Mouse (Mus musculus) heart, postnatal 0 days (tissue): ENCODE results near the gene Cabp7. TPM values are rescaled to one million over a fixed set of nuclear protein-coding genes. Genes with fewer than 3 reads are reported as not detected.

Source experiments
- ATAC-seq: fragments of 200-750 bp; cut with Nextera tagmentation; 2 replicates; pipeline ENCODE4 v1.8.0; 2017; ENCODE audit warnings: low read depth, moderate number of reproducible peaks, moderate library complexity; ENCODE audit not compliant: insufficient read depth
- DNase-seq: peaks from one replicate; pipeline ENCODE4 v3.0.0-alpha.2; 2016; ENCODE audit warnings: low spot score
- H3K27ac ChIP-seq: fragments of 300-500 bp; sonication (generic); 2 replicates; pipeline ENCODE4 v1.5.1; 2014; ENCODE audit warnings: low read depth, mild to moderate bottlenecking
- H3K27me3 ChIP-seq: fragments of 300-500 bp; sonication (generic); 2 replicates; pipeline ENCODE4 v1.6.1; 2014; ENCODE audit warnings: low read length, mixed read lengths; ENCODE audit not compliant: control insufficient read depth, insufficient read depth
- H3K36me3 ChIP-seq: fragments of 300-500 bp; sonication (generic); replicated peaks from 2 replicates; pipeline ENCODE4 v1.6.1; 2014; ENCODE audit warnings: low read length, mixed read lengths; ENCODE audit not compliant: control insufficient read depth, insufficient read depth
- H3K4me1 ChIP-seq: fragments of 300-500 bp; sonication (generic); 2 replicates; pipeline ENCODE4 v1.6.1; 2014; ENCODE audit warnings: antibody characterized with exemption; ENCODE audit not compliant: control insufficient read depth, insufficient read depth
- H3K4me2 ChIP-seq: fragments of 300-500 bp; sonication (generic); 2 replicates; pipeline ENCODE4 v1.6.1; 2014; ENCODE audit warnings: low read depth, mild to moderate bottlenecking, low read length, moderate library complexity
- H3K4me3 ChIP-seq: fragments of 300-500 bp; sonication (generic); 2 replicates; pipeline ENCODE4 v1.5.1; 2014; ENCODE audit warnings: low read depth, low read length
- H3K9ac ChIP-seq: fragments of 300-500 bp; sonication (generic); replicated peaks from 2 replicates; pipeline ENCODE4 v1.6.1; 2014; ENCODE audit warnings: low read depth, low read length, mixed read lengths
- H3K9me3 ChIP-seq: fragments of 300-500 bp; sonication (generic); replicated peaks from 2 replicates; pipeline ENCODE4 v1.6.1; 2016; ENCODE audit warnings: low read length; ENCODE audit not compliant: control insufficient read depth
- CTCF ChIP-seq: IDR thresholded peaks from 2 replicates; pipeline ENCODE4 v1.5.1; 2016; ENCODE audit warnings: antibody characterized with exemption, control low read depth, low read depth
- EP300 ChIP-seq: IDR thresholded peaks from 2 replicates; pipeline ENCODE4 v1.6.1; 2016; ENCODE audit warnings: antibody characterized with exemption, low read depth
- WGBS: fragments of 180-500 bp; shearing (Covaris S2); extraction: QIAGEN DNeasy Blood & Tissue Kit; methylation state at CpG from one replicate; pipeline ENCODE4 v1.1.7; 2014; 5-methylcytosine and 5-hydroxymethylcytosine counted together
- polyA plus RNA-seq: library from polyadenylated mRNA; unstranded; fragments of >200 nt; fragmentation: Nextera tagmentation; extraction: Ambion mirVana; gene quantifications from 2 replicates; pipeline ENCODE4 v1.2.1, GENCODE M21; 2015
- total RNA-seq: library from RNA; depleted of rRNA; stranded (reverse); fragments of >200 nt; gene quantifications from 2 replicates; pipeline ENCODE4 v1.2.3, GENCODE M21; 2014; ENCODE audit warnings: low replicate concordance; rRNA removed

The Cabp7 gene
- total and polyA plus RNA-seq, 2 experiments from 2014 or later: 0.07 TPM; not detected in 1

- Histone ChIP-seq H3K27me3 (no peaks in the 10 kb centered on the region), H3K9ac (no peak overlapping the region), H3K27ac (no peak overlapping the region), H3K4me1 (no peaks in the 10 kb centered on the region), H3K9me3 (no peaks in the 10 kb centered on the region), H3K4me3 (no peak overlapping the region), H3K36me3 (no peaks in the 10 kb centered on the region), H3K4me2 (no peak overlapping the region)
- 39% methylated on average over 10 of the region's 10 CpGs for WGBS
- no peak for DNase-seq
- TF ChIP-seq EP300 (no peak), CTCF (no peak)
- ATAC-seq: no peak
Measured at GRCm38 (mm10) chr11:4691213-4691612, 55.4 kb downstream of the Cabp7 start.

GRCm38 (mm10) chr11:4690353-4690752 is 56.2 kb downstream of the Cabp7 start:
- H3K9ac ChIP-seq: no peak overlapping the region
- WGBS: 83% methylated on average over 7 of the region's 7 CpGs
- no peak overlapping the region for H3K4me2 ChIP-seq
- H3K4me3 ChIP-seq: no peak overlapping the region
- no peaks in the 10 kb centered on the region for H3K36me3 ChIP-seq
- no peak for DNase-seq
- TF ChIP-seq EP300 (no peak), CTCF (no peak)
- no peaks in the 10 kb centered on the region for H3K27me3 ChIP-seq
- H3K9me3 ChIP-seq: no peaks in the 10 kb centered on the region
- no peaks in the 10 kb centered on the region for H3K4me1 ChIP-seq
- no peak overlapping the region for H3K27ac ChIP-seq
- no peak for ATAC-seq

GRCm38 (mm10) chr11:4688632-4689380 is 57.8 kb downstream of the Cabp7 start:
- no peak for TF ChIP-seq EP300
- TF ChIP-seq CTCF: no peak
- WGBS: 55% methylated on average over 11 of the region's 11 CpGs
- H3K27me3 ChIP-seq: no peaks in the 10 kb centered on the region
- H3K9me3 ChIP-seq: no peaks in the 10 kb centered on the region
- H3K4me1 ChIP-seq: no peaks in the 10 kb centered on the region
- ATAC-seq: no peak
- no peak overlapping the region for H3K4me2 ChIP-seq
- no peak overlapping the region for H3K4me3 ChIP-seq
- H3K27ac ChIP-seq: no peak overlapping the region
- no peak overlapping the region for H3K9ac ChIP-seq
- no peak for DNase-seq
- no peaks in the 10 kb centered on the region for H3K36me3 ChIP-seq

GRCm38 (mm10) chr11:4687874-4688273 is 58.7 kb downstream of the Cabp7 start:
- no peak for TF ChIP-seq EP300
- TF ChIP-seq CTCF: no peak
- Histone ChIP-seq H3K9me3 (no peaks in the 10 kb centered on the region), H3K4me2 (no peak overlapping the region), H3K27ac (no peak overlapping the region), H3K36me3 (peaks cover 9% of the 10 kb centered on the region; the same call in 1 of the 2 replicates), H3K4me1 (no peaks in the 10 kb centered on the region), H3K27me3 (no peaks in the 10 kb centered on the region), H3K9ac (no peak overlapping the region), H3K4me3 (no peak overlapping the region)
- no peak for DNase-seq
- WGBS: 57% methylated on average over 3 of the region's 3 CpGs
- no peak for ATAC-seq

GRCm38 (mm10) chr11:4687027-4687426 is 59.6 kb downstream of the Cabp7 start:
- Histone ChIP-seq H3K9ac (no peak overlapping the region), H3K4me3 (no peak overlapping the region), H3K36me3 (peaks cover 14% of the 10 kb centered on the region; the same call in 1 of the 2 replicates), H3K27me3 (no peaks in the 10 kb centered on the region), H3K4me2 (no peak overlapping the region), H3K4me1 (no peaks in the 10 kb centered on the region), H3K27ac (no peak overlapping the region), H3K9me3 (no peaks in the 10 kb centered on the region)
- ATAC-seq: no peak
- no peak for DNase-seq
- WGBS: 79% methylated on average over 3 of the region's 3 CpGs
- TF ChIP-seq CTCF: no peak
- no peak for TF ChIP-seq EP300

Other genes starting within 250 kb of the Cabp7 start
- 53.3 and 68.2 TPM in 2 replicates for gene Mtmr3, start 151.9 kb downstream of the Cabp7 start, total RNA-seq
- gene Mtmr3, start 151.9 kb downstream of the Cabp7 start, polyA plus RNA-seq: 14.2 and 15.1 TPM in 2 replicates
- not detected in 2 replicates for gene Gm11032, start 126.7 kb downstream of the Cabp7 start, total RNA-seq
- gene Gm11032, start 126.7 kb downstream of the Cabp7 start, polyA plus RNA-seq: not detected in 2 replicates
- 13.6 and 15.2 TPM in 2 replicates for gene Ascc2, start 109.0 kb downstream of the Cabp7 start, total RNA-seq
- 10.1 and 10.6 TPM in 2 replicates for gene Ascc2, start 109.0 kb downstream of the Cabp7 start, polyA plus RNA-seq
- gene Uqcr10, start 42.4 kb downstream of the Cabp7 start, total RNA-seq: 721 and 837 TPM in 2 replicates
- gene Uqcr10, start 42.4 kb downstream of the Cabp7 start, polyA plus RNA-seq: 3,434 and 3,656 TPM in 2 replicates
- 35.1 and 51.2 TPM in 2 replicates for gene Zmat5, start 42.1 kb downstream of the Cabp7 start, total RNA-seq
- 50.5 and 54.1 TPM in 2 replicates for gene Zmat5, start 42.1 kb downstream of the Cabp7 start, polyA plus RNA-seq
- 50.0 and 56.3 TPM in 2 replicates for gene Nf2, start 102.8 kb upstream of the Cabp7 start, total RNA-seq
- gene Nf2, start 102.8 kb upstream of the Cabp7 start, polyA plus RNA-seq: 33.5 and 36.7 TPM in 2 replicates
- 7.4 and 8.0 TPM in 2 replicates for gene Nipsnap1, start 127.2 kb upstream of the Cabp7 start, total RNA-seq
- 10.1 and 10.6 TPM in 2 replicates for gene Nipsnap1, start 127.2 kb upstream of the Cabp7 start, polyA plus RNA-seq
- gene Thoc5, start 148.5 kb upstream of the Cabp7 start, total RNA-seq: 11.9 and 17.2 TPM in 2 replicates
- 15.9 and 16.0 TPM in 2 replicates for gene Thoc5, start 148.5 kb upstream of the Cabp7 start, polyA plus RNA-seq
- gene Nefh, start 201.3 kb upstream of the Cabp7 start, total RNA-seq: 0.04 TPM in 1 of 2 replicates, not detected in the other
- gene Nefh, start 201.3 kb upstream of the Cabp7 start, polyA plus RNA-seq: 0.03 and 0.07 TPM in 2 replicates
- gene Ap1b1, start 240.0 kb upstream of the Cabp7 start, total RNA-seq: 39.0 and 56.7 TPM in 2 replicates
- 27.4 and 29.6 TPM in 2 replicates for gene Ap1b1, start 240.0 kb upstream of the Cabp7 start, polyA plus RNA-seq